Mouse (Mus musculus) stomach, postnatal 0 days (tissue): ENCODE measurements around the gene Glp1r.

ENCODE experiments used
- CTCF ChIP-seq: IDR thresholded peaks from 2 replicates; pipeline ENCODE4 v1.5.1; 2016; ENCODE audit warnings: antibody characterized with exemption, low read depth, mild to moderate bottlenecking, moderate library complexity
- EP300 ChIP-seq: optimal IDR thresholded peaks from 2 replicates; pipeline ENCODE3; 2016; ENCODE audit warnings: antibody characterized with exemption

- TF ChIP-seq CTCF (no peak), EP300 (no peak)
Measured at GRCm38 (mm10) chr17:30938554-30938953, 36.9 kb downstream of the Glp1r start.
